8 mouse cellular contexts compared by ENCODE assay signal in genomic region chr1:172376198-172376667, GRCm38 (mm10). TPM values are rescaled to one million over a fixed set of nuclear protein-coding genes. Genes with fewer than 3 reads are reported as not detected.
DNase-seq lines count a peak whose midpoint lies in the region; ATAC-seq and TF ChIP-seq lines count a peak whose summit lies in the region.

Gene Pigm (plus strand): TSS chr1:172376546.

- WGBS in hindbrain, embryonic 13.5 days, result under 1% methylated on average over 39 of the region's 39 CpGs

- TF ChIP-seq CTCF in Patski (IDR thresholded peaks at IDR 0.05), result no peak

- peak within 1 kb of the TSS; percentile 85 for H3K27ac ChIP-seq in hindbrain, embryonic 13.5 days

- H3K36me3 ChIP-seq in hindbrain, embryonic 13.5 days, result 0 out of 2 replicates have a peak, but pooled peaks cover 7% of the 10 kb centered on the region

- peak within 1 kb of the TSS; percentile 98 for H3K4me2 ChIP-seq in hindbrain, embryonic 13.5 days

- H3K9ac ChIP-seq in hindbrain, embryonic 13.5 days, result peak within 1 kb of the TSS; percentile 91

- DNase-seq in Patski (ENCODE audit: low read depth, low spot score), result peak; percentile 91
- DNase-seq in cerebellum, postnatal 14 days, result peak; percentile 98 to 99
- peak; percentile 96 to 97 for DNase-seq in frontal cortex, postnatal 14 days (ENCODE audit: low spot score in 2 of 2)
- peak; percentile 94 to 95 for DNase-seq in layer of hippocampus, postnatal 25 days (ENCODE audit: extremely low spot score in 1 of 2, low spot score in 1 of 2)
- DNase-seq in lung, postnatal 25 days (ENCODE audit: low spot score), result peak; percentile 99
- peak; percentile 100 for DNase-seq in retina, embryonic 14.5 days (ENCODE audit: low spot score)
- peak; percentile 98 for DNase-seq in thymus, postnatal 4 days

- H3K9me3 ChIP-seq in hindbrain, embryonic 13.5 days, result no peaks in the 10 kb centered on the region

- ATAC-seq in Patski, result peak; percentile 99
- ATAC-seq in hindbrain, embryonic 13.5 days (ENCODE audit: low FRiP score), result peak; percentile 99

- no peaks in the 10 kb centered on the region for H3K27me3 ChIP-seq in Patski
- H3K27me3 ChIP-seq in hindbrain, embryonic 13.5 days, result no peaks in the 10 kb centered on the region

- peaks cover 40% of the 10 kb centered on the region for H3K4me1 ChIP-seq in hindbrain, embryonic 13.5 days (replicated peaks)

- CTCF ChIA-PET in Patski (lab: Charles Lee), result no interaction called here

- in situ Hi-C loops in Patski (cut with MboI; ENCODE audit: low pct_unique_long_range_greater_than_20kb), result no loop called here

- POLR2A ChIA-PET in Patski (lab: Charles Lee), result interaction anchor here (0.9 kb wide), 1 partner anchor 32 kb away, joined by 3 read pairs; no protein-coding TSS in a partner anchor

- peak within 1 kb of the TSS; percentile 88 for H3K4me3 ChIP-seq in hindbrain, embryonic 13.5 days

RNA-seq across cellular contexts. Expression of gene Pigm, which starts in this region (rescaled TPM):
- 6.6 TPM for polyA plus RNA-seq in Patski (2021)
- polyA plus RNA-seq in hindbrain, embryonic 13.5 days (2015; fragmentation: Nextera tagmentation; extraction: Ambion mirVana), result 4.7 and 4.9 TPM in 2 replicates
- total RNA-seq in layer of hippocampus, postnatal 25 days (2021), result 1 to 10 TPM; 8.6 to 8.9 TPM

Comparison
In these comparisons a context has a peak if more than half of its experiments do, and no peak if none do; other contexts are left out.
1. Peak in every context shown above with its lines: DNase-seq, ATAC-seq, H3K4me3 ChIP-seq and H3K27ac ChIP-seq.